Mouse (Mus musculus): ENCODE results near the gene Pcp4l1.

Pcp4l1 gene

GRCm38 (mm10) chr1:171190832-171191231 lies 5.2 kb downstream of the Pcp4l1 start:
- intact Hi-C loops (cut with DNase I), result no loop called here

- intact Hi-C loops (cut with DNase I), result no loop called here
These were observed 6.5 kb downstream of the Pcp4l1 start for GRCm38 (mm10) chr1:171189476-171190114.

- intact Hi-C loops (cut with DNase I), result no loop called here
These were observed 7.0 kb downstream of the Pcp4l1 start for GRCm38 (mm10) chr1:171189046-171189445.

GRCm38 (mm10) chr1:171187851-171188700 lies 8.0 kb downstream of the Pcp4l1 start:
- intact Hi-C loops (cut with DNase I), result no loop called here

GRCm38 (mm10) chr1:171185655-171186054 lies 10.4 kb downstream of the Pcp4l1 start:
- intact Hi-C loops (cut with DNase I), result no loop called here

- intact Hi-C loops (cut with DNase I), result no loop called here
These were observed 11.8 kb downstream of the Pcp4l1 start for GRCm38 (mm10) chr1:171184314-171184713.

- intact Hi-C loops (cut with DNase I), result no loop called here
These were observed 12.4 kb downstream of the Pcp4l1 start for GRCm38 (mm10) chr1:171183620-171184019.

GRCm38 (mm10) chr1:171183025-171183424 lies 13.0 kb downstream of the Pcp4l1 start:
- intact Hi-C loops (cut with DNase I), result no loop called here

- intact Hi-C loops (cut with DNase I), result no loop called here
These were observed 16.4 kb downstream of the Pcp4l1 start for GRCm38 (mm10) chr1:171179487-171180171.

- intact Hi-C loops (cut with DNase I), result loop anchor here (5.0 kb wide), 1 partner anchor 35 kb away; no protein-coding TSS in a partner anchor
These were observed 23.3 kb downstream of the Pcp4l1 start for GRCm38 (mm10) chr1:171172779-171173178.

- intact Hi-C loops (cut with DNase I), result loop anchor here (5.0 kb wide), 1 partner anchor 36 kb away; no protein-coding TSS in a partner anchor
These were observed 24.9 kb downstream of the Pcp4l1 start for GRCm38 (mm10) chr1:171171138-171171537.

GRCm38 (mm10) chr1:171169913-171170312 lies 26.2 kb downstream of the Pcp4l1 start:
- intact Hi-C loops (cut with DNase I), result loop anchor here (5.0 kb wide), 1 partner anchor 37 kb away; no protein-coding TSS in a partner anchor

GRCm38 (mm10) chr1:171168906-171169305 lies 27.2 kb downstream of the Pcp4l1 start:
- intact Hi-C loops (cut with DNase I), result no loop called here

GRCm38 (mm10) chr1:171165629-171166345 lies 30.3 kb downstream of the Pcp4l1 start:
- intact Hi-C loops (cut with DNase I), result loop anchor here (2.0 kb wide), 1 partner anchor 55 kb away; no protein-coding TSS in a partner anchor

- intact Hi-C loops (cut with DNase I), result loop anchor here (2.0 kb wide), 1 partner anchor 57 kb away; no protein-coding TSS in a partner anchor
These were observed 31.8 kb downstream of the Pcp4l1 start for GRCm38 (mm10) chr1:171164258-171164657.

GRCm38 (mm10) chr1:171162526-171162925 lies 33.5 kb downstream of the Pcp4l1 start:
- intact Hi-C loops (cut with DNase I), result no loop called here

- intact Hi-C loops (cut with DNase I), result no loop called here
These were observed 36.5 kb downstream of the Pcp4l1 start for GRCm38 (mm10) chr1:171159485-171159975.

- intact Hi-C loops (cut with DNase I), result no loop called here
These were observed 38.1 kb downstream of the Pcp4l1 start for GRCm38 (mm10) chr1:171157965-171158364.

- intact Hi-C loops (cut with DNase I), result no loop called here
These were observed 39.4 kb downstream of the Pcp4l1 start for GRCm38 (mm10) chr1:171156644-171157043.

- intact Hi-C loops (cut with DNase I), result no loop called here
These were observed 44.1 kb downstream of the Pcp4l1 start for GRCm38 (mm10) chr1:171151966-171152365.

All from adrenal gland (tissue).